Mouse (Mus musculus) kidney, adult 9 months (tissue): ENCODE results near the gene Olfr311.

ENCODE experiments used
- DNase-seq: peaks from one replicate; pipeline ENCODE4 v3.0.0; 2022

Gene Olfr311

GRCm38 (mm10) chr11:58883756-58884155 lies 44.7 kb downstream of the Olfr311 start:
- DNase-seq, result no peak

- DNase-seq, result no peak
Observed at GRCm38 (mm10) chr11:58890511-58890910, 51.5 kb downstream of the Olfr311 start.
